Mouse (Mus musculus) gastrocnemius, postnatal 25 days (tissue): Measurements from ENCODE around the gene Il1rn. TPM values are rescaled to one million over a fixed set of nuclear protein-coding genes. Genes with fewer than 3 reads are reported as not detected.

Experiments used
- DNase-seq: peaks from one replicate; pipeline ENCODE4 v3.0.0; 2022
- total RNA-seq, 2 experiments: library from RNA; stranded (reverse); gene quantifications; 1 replicate in 1 of 2; 2 replicates in 1 of 2; pipeline ENCODE4 v1.2.3; 2021

The Il1rn gene
- total RNA-seq, 2 experiments from 2014 or later: not detected

GRCm38 (mm10) chr2:24382456-24383230, 46.0 kb downstream of the Il1rn start:
- no peak for DNase-seq

- no peak for DNase-seq
Observed at GRCm38 (mm10) chr2:24383636-24384035, 47.0 kb downstream of the Il1rn start.

- no peak for DNase-seq
Observed at GRCm38 (mm10) chr2:24384393-24384792, 47.7 kb downstream of the Il1rn start.

- DNase-seq: no peak
Observed at GRCm38 (mm10) chr2:24385111-24385961, 48.7 kb downstream of the Il1rn start.

DNA sequence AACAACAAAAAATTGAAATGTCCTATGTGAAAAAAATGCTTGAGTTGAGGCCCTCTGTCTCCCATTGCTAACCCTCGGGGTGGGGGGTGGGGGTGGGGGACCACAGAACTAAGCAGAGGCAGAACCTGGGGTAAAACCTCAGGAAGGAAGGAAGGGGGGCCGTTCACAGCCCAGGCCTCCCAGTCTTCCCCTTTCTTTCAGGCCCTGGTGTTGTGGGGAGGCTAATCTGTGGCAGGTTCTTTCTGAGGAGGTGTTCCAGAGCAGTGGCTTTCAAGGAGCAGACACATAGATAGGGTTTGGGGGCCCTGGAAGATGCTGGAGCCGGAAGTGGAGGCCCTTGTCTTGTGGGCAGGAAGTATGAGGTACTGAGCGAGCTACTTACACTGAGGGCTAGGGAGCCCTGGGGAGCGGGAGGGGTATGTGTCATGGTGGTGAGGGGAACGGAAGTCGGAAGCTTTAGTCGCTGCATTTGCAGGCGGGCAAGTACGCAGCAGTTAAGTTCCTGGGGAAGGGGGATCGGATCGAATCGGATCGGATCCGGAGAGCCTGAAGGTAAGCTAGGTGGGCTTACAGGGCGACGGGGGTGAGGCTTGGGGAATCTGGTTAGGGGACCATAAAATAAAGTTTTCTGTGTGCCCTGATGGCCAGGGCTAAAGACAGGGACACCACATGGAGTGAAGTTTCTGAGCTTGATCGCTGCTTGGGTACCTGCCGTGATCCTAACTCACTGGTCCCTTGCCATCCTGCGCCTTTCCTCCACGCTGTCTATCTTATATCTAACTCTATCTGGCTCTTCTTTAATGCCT, 49.7 kb downstream of the Il1rn start:
- peak; percentile 20 for DNase-seq

- no peak for DNase-seq
Observed at GRCm38 (mm10) chr2:24386964-24387320, 50.3 kb downstream of the Il1rn start.

- DNase-seq: no peak
Observed at GRCm38 (mm10) chr2:24387361-24388283, 51.0 kb downstream of the Il1rn start.

GRCm38 (mm10) chr2:24393251-24393650, 56.6 kb downstream of the Il1rn start:
- DNase-seq: no peak

- DNase-seq: no peak
Observed at GRCm38 (mm10) chr2:24397115-24397514, 60.5 kb downstream of the Il1rn start.

- no peak for DNase-seq
Observed at GRCm38 (mm10) chr2:24400711-24401110, 64.1 kb downstream of the Il1rn start.

Other genes with a start within 250 kb of the Il1rn start
- not detected for gene Tbpl2, start 240.3 kb upstream of the Il1rn start, total RNA-seq
- gene Il1f8, start 183.7 kb upstream of the Il1rn start, total RNA-seq: not detected
- gene Il1f9, start 150.4 kb upstream of the Il1rn start, total RNA-seq: not detected
- gene Il1f6, start 121.4 kb upstream of the Il1rn start, total RNA-seq: not detected
- gene Il1f5, start 59.9 kb upstream of the Il1rn start, total RNA-seq: not detected
- not detected for gene Il1f10, start 45.7 kb upstream of the Il1rn start, total RNA-seq
- gene Psd4, start 30.7 kb downstream of the Il1rn start, total RNA-seq: under 1 TPM; 0.13 to 0.49 TPM
- gene Pax8, start 138.7 kb downstream of the Il1rn start, total RNA-seq: not detected